Mouse (Mus musculus) spleen, adult 2 months (tissue): ENCODE data around the gene Myh6.

Experiments
- CTCF ChIP-seq: fragments of 200-500 bp; IDR thresholded peaks from 2 replicates; pipeline ENCODE4 v1.5.1; 2011; ENCODE audit warnings: mild to moderate bottlenecking, inconsistent platforms; ENCODE audit not compliant: insufficient read depth, insufficient read length, insufficient replicate concordance; ENCODE audit errors: extremely low read depth
- POLR2A ChIP-seq: fragments of 200-500 bp; IDR thresholded peaks from 2 replicates; pipeline ENCODE4 v1.6.1; 2011; ENCODE audit warnings: low read depth, low read length, inconsistent platforms

- TF ChIP-seq POLR2A, result no peak
- no peak for TF ChIP-seq CTCF
Observed at GRCm38 (mm10) chr14:54948781-54949180, 17.9 kb downstream of the Myh6 start.
